Mouse (Mus musculus) MN1 (cell line): Measurements from ENCODE around the gene Bola3.

Experiments
- DNase-seq: peaks from one replicate; pipeline ENCODE4 v3.0.0-alpha.2; 2016; ENCODE audit warnings: low spot score

Bola3 gene

DNA sequence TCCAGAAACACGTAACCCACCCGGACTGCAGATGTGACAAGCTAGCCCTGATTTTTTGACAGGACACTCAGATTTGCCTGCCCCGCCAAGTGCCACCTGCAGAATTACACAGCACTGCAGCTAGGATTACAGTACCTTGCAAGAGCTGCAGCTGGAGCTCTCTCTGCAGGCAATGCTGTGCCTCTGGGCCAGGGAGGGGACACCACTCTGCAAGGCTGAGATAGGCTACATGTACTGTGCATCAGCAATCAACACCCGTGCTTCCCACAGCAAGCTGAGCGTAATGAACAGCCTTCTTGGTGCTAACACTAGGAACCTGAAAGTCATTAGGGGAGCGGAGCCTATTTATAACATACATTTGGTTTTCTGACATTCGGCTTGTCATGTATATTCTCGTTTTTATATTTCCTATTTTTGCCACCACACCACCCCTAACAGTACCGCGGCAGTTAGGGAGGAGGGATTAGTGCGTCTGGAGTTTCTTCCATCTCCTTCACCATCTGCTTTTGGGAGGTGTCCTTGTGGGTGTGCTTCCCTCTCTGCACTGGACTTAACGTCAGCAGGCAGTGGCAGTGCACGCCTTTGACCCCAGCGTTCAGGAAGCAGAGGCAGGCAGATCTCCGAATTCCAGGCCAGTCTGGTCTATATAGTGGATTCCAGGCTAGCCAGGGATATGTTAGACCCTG is 46.7 kb downstream of the Bola3 start:
- no peak for DNase-seq

GRCm38 (mm10) chr6:83396711-83397110 is 47.8 kb downstream of the Bola3 start:
- DNase-seq: no peak

DNA sequence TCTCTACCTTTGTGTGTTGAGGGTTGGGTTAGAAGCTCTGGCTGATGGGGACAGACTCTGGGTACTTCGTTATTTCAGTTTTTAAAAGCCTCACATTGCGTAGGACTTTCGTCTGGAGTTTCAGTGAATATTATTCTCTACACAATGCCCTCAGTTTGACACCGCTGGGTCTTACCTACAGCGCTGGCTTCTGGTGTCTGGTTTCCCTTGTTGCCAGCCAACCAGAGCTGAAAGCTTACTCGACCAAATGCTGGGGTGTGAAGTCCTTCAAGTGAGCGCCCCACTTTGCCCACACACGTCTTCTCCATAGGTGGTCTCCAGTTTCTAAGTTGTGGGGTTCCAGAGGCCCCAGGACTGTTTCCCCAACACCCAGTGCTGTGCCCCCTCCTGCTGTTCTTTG is 48.8 kb downstream of the Bola3 start:
- no peak for DNase-seq

GRCm38 (mm10) chr6:83399790-83400189 is 50.8 kb downstream of the Bola3 start:
- no peak for DNase-seq

DNA sequence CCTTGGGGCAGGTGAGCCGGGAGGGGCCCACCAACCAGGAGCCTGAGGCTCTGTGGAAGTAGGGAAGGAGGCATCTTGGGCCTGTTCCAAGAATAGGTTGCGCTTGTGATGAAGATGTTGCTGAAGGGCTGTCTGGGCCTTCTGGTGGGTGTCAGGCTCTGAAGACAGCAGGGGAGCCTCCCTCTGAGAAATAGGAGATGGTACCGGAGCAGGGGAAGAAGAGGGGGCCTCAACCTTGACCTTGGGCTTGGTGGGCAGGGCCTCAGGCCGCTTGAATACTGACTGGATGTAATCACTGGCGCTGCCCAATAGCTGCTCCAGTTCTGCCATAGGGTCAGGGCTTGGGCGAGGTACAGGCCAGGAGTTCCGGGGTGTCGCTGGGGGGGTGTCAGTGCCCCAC is 54.5 kb downstream of the Bola3 start:
- DNase-seq: no peak

DNA sequence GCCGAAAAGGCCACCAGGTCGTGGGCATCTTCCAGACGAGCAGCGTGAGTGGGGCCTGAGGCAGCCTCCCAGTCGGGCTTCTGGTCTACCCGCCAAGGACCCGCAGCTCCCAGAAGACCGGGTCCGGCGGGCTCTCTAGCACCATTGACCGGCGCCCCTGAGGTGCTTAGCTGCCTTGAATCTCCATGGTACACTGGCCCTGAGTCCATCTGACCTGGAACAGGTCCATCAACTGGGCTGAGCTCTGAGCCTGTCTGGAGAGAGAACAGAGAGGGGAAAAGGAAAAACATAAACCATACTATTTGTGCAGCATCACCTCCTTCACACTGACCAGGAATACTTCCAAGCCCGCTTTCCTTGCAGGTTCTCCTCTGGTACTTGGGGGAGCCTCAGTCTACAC is 55.6 kb downstream of the Bola3 start:
- DNase-seq: no peak

DNA sequence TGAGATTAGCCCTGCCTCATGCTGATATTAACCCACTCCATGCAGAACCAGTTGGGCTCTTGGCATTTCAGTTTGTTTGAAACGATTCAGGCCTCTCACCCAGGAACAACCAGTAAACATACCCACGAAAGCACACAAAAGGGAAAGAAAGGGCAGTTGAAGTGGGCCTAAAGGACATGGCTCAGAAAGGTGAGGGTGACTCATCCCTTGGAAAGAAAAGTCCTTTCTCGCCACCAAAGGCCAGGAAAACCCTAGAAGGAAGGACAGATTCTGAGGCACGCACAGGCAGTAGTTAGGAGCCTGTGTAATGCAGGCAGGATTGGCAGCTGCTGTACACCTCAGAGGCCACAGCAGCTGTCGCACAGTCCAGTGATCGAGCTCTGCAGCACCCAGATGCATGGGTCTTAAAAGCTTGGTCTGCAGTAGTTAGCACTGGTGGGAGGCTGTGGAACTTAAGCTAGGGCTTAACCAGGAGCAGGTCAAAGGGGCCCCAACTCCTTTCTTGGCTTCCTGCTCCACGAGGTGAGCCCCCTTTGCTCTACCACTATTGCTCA is 56.6 kb downstream of the Bola3 start:
- no peak for DNase-seq

DNA sequence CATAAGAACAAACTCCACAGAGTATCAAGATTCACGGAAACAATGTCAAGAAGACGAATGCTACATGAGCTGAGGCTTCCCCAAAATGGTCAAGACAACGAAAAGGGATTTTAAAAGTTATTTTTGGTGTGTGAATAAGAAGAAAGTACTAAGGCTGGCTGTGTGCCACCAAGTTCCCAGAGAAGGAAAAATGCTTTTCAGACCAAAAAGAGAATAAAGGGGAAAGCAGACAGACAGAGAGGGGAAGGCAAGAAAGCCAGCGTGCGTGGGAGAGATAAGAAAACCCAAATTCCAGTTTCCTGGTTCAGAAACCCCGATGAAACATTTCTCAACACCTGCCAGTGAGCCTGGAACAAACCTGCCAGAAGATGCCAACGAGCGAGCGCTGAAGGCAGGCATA is 59.6 kb downstream of the Bola3 start:
- DNase-seq: no peak
